Mouse (Mus musculus): Measurements from ENCODE around the gene Hcn1. TPM values are rescaled to one million over a fixed set of nuclear protein-coding genes. Genes with fewer than 3 reads are reported as not detected.
A peak's percentile ranks its signal among the peaks of the same experiment; 100 is the strongest.

The Hcn1 gene
- polyA plus RNA-seq, 1 experiment from 2014 or later = 0.05 TPM

DNA sequence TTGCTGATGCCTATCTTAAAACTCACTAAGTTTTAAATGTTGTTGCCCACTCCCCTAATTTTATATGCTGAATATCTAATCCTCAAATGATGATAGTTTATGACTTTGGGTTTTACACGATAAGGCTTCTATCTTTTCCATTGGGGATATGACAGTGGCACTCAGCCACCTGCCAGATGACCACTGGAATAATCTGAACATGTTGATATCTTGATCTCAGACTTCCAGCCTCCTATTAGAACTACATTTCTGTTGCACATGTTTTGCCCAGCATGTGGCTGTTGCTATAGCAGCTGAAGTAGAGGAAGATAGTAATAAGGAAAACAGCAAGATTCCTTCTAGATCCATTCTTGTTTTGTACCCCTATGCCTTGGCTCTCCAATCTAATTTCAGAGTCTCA, 336.6 kb downstream of the Hcn1 start:
- H3K36me3 ChIP-seq = no peaks in the 10 kb centered on the region
- H3K27me3 ChIP-seq (replicated peaks) = no peaks in the 10 kb centered on the region
- no peaks in the 10 kb centered on the region for H3K9me3 ChIP-seq
- H3K4me2 ChIP-seq (replicated peaks) = no peak overlapping the region
- no peak for ATAC-seq
- H3K9ac ChIP-seq = no peak overlapping the region
- no peaks in the 10 kb centered on the region for H3K4me1 ChIP-seq (replicated peaks)
- no peak overlapping the region for H3K27ac ChIP-seq
- 84% methylated on average over 1 of the region's 1 CpGs for WGBS
- H3K4me3 ChIP-seq (replicated peaks) = no peak overlapping the region

DNA sequence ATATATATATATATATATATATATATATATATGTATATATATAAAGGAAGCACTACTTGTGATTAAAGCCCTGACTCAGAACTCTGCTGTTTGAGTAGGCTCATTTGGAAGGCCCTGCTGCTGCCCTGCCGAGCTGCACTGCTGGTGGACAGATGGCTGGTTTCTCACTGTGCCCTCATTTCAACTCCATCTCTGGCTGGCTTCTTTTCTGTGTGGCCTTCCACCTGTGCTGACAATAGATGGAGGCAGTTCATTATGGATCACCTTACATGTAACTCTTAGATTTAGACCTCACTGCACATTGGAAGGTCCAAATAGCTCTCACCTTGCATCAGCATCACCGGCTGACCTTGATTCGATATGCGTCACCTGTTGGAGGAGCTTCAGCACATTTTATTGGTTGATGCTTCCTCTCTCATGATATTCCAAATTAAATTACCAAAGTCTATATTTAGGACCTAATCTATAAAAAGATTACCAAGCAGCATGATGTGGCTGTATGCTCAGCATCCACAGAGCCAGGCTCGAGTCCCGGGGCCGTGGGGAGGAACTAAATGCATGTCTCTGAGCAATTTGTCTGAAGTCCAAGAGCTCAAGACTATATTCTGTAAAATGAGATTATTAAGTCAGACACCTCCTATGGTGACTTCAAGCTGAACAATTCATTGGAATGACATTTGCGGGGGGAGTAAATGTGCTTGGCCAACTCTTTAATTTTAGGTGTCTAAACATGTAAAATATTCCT, 338.6 kb downstream of the Hcn1 start:
- H3K9ac ChIP-seq = no peak overlapping the region
- no peaks in the 10 kb centered on the region for H3K36me3 ChIP-seq
- ATAC-seq = no peak
- H3K27ac ChIP-seq = no peak overlapping the region
- no peaks in the 10 kb centered on the region for H3K27me3 ChIP-seq (replicated peaks)
- H3K4me3 ChIP-seq (replicated peaks) = no peak overlapping the region
- H3K9me3 ChIP-seq = no peaks in the 10 kb centered on the region
- no peaks in the 10 kb centered on the region for H3K4me1 ChIP-seq (replicated peaks)
- no peak overlapping the region for H3K4me2 ChIP-seq (replicated peaks)
- WGBS = 90% methylated on average over 8 of the region's 8 CpGs

DNA sequence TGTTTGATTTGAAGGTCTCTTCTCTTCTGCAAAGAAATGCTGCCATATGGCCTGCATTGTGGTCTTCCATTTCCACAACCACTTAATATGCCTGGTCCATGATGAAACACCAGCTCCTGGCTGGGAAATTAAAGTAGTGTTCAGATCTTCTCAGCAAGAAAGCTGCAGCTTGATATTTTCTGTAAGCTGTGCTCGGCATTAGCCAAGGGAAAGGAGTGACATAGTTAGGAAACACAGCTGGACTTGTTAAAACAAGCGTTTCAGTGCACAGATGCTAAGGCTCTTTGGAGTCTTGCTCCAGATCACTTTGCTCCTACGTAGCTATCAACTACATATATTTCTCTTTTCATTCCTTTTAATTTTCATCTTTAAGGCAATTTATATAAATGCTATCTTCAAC, 344.7 kb downstream of the Hcn1 start:
- 66% methylated on average over 3 of the region's 3 CpGs for WGBS
- Histone ChIP-seq H3K9ac (no peak overlapping the region), H3K4me3 (replicated peaks) (no peak overlapping the region), H3K4me1 (replicated peaks) (no peaks in the 10 kb centered on the region), H3K9me3 (no peaks in the 10 kb centered on the region), H3K27ac (no peak overlapping the region), H3K4me2 (replicated peaks) (no peak overlapping the region), H3K36me3 (no peaks in the 10 kb centered on the region), H3K27me3 (replicated peaks) (no peaks in the 10 kb centered on the region)
- ATAC-seq = no peak

DNA sequence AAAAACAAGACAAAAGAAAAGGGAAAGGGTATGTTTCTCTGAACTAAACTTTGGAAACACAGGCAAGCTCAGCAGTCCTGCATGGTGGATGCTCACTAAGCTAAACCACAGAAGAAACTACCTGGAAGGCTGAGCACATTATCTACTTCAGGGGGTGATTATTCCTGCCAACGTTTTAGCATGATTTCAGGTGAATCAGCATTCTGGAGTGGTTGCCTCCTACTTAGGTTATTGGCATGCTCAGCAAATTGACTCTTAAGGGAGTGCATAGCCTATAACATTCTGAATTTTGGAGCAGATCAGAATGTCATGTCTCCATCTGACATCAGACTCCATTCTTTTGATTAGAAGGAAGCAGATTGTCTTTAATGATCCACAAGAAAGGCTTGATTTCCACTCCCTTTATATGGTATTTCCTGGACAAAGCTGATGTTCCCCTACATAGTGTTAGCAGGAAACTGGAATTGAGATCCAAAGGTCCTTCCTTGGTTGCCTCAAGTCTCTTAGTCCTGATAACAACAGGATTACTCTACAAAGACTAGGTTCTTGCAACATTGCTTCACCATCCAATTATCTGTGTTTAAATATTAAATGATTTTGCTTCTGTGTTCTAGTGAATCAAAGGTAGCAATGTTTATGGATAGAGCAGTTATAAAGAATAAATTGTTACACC, 345.7 kb downstream of the Hcn1 start:
- 59% methylated on average over 1 of the region's 1 CpGs for WGBS
- Histone ChIP-seq H3K9ac (no peak overlapping the region), H3K4me2 (replicated peaks) (no peak overlapping the region), H3K4me3 (replicated peaks) (no peak overlapping the region), H3K9me3 (no peaks in the 10 kb centered on the region), H3K4me1 (replicated peaks) (no peaks in the 10 kb centered on the region), H3K36me3 (no peaks in the 10 kb centered on the region), H3K27ac (no peak overlapping the region), H3K27me3 (replicated peaks) (no peaks in the 10 kb centered on the region)
- peak; percentile 62; the same call in 1 of the 2 replicates for ATAC-seq

DNA sequence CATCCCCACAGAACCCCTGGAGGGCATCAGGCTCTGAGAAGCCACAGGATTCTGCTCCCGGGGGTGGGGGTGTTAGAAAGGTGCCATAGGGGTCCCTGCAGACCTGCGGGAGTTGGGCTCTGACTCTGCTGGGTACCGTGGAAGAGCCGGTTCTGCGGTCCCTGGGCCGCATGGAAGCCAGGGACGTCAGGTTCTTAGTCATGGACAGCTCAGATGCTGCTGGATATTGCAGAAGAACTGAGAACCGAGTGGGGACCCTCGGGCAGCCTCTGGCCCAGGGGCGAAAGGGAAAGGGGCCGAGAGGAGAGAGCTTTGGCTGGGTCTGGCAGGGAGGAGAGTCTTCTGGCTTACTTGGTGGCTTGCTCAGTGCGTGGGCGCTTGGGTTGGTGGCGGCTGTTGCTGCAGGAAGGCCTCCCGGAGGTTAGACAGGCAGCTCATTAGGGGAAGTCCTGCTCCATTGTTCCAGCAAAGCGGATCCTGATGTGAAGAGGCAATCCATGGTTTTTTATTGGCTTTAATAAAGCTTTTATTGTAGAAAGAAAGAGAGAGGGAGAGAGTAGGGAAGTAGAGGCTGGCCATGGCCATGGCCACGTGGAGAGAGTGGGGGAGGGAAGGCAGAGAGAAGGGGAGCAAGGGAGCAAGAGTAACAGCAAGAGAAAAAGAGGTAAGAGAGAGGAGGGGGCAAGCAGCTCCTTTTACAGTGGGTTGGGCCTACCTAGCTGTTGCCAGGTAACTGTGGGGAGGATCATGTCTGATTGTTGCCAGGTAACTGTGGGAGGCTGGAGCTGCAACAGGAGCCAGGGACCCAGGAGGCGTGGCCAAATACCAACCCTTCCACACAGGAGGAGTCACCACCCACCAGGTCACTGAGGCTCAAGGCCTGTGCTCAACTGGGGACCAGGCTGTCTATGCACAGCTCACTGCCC, 356.6 kb downstream of the Hcn1 start:
- Histone ChIP-seq H3K4me2 (replicated peaks) (peak overlapping the region; percentile 43), H3K36me3 (no peaks in the 10 kb centered on the region), H3K4me3 (replicated peaks) (no peak overlapping the region), H3K27ac (no peak overlapping the region), H3K27me3 (replicated peaks) (no peaks in the 10 kb centered on the region), H3K9me3 (no peaks in the 10 kb centered on the region), H3K9ac (no peak overlapping the region), H3K4me1 (replicated peaks) (no peaks in the 10 kb centered on the region)
- ATAC-seq = peak; percentile 86
- 7% methylated on average over 18 of the region's 18 CpGs for WGBS

DNA sequence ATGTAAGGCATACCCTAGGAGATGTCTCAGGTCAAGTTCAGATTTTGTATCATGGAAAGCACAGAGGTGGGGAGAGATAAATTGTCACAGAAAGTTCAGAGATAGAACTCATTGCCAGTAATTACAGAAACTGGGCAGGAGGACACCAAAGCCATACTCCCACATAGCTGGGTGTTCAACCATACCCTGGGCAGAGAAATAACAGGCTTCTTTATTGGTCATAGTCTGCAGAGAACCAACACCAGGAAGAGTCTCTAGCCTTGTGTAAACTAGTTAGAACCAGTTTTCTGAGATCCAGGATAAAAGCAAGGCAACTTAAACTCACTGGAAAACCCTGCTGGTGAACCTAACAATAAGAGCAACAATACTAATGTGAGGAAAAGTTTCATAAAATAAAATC, 362.5 kb downstream of the Hcn1 start:
- no peaks in the 10 kb centered on the region for H3K27me3 ChIP-seq (replicated peaks)
- H3K4me3 ChIP-seq (replicated peaks) = no peak overlapping the region
- no peaks in the 10 kb centered on the region for H3K36me3 ChIP-seq
- H3K9ac ChIP-seq = no peak overlapping the region
- H3K27ac ChIP-seq = no peak overlapping the region
- no peak for ATAC-seq
- H3K9me3 ChIP-seq = no peaks in the 10 kb centered on the region
- H3K4me2 ChIP-seq (replicated peaks) = no peak overlapping the region
- no peaks in the 10 kb centered on the region for H3K4me1 ChIP-seq (replicated peaks)

DNA sequence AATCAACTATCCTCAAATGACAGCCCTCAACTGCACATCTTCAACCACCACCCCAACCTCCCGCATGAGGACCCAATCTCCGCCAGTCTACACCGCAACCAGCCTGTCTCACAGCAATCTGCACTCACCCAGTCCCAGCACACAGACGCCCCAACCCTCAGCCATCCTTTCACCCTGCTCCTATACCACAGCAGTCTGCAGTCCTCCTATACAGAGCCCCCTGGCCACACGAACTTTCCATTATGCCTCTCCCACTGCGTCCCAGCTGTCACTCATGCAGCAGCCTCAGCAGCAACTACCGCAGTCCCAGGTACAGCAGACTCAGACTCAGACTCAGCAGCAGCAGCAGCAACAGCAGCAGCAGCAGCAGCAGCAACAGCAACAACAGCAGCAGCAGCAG, 373.3 kb downstream of the Hcn1 start:
- WGBS = 75% methylated on average over 7 of the region's 7 CpGs

DNA sequence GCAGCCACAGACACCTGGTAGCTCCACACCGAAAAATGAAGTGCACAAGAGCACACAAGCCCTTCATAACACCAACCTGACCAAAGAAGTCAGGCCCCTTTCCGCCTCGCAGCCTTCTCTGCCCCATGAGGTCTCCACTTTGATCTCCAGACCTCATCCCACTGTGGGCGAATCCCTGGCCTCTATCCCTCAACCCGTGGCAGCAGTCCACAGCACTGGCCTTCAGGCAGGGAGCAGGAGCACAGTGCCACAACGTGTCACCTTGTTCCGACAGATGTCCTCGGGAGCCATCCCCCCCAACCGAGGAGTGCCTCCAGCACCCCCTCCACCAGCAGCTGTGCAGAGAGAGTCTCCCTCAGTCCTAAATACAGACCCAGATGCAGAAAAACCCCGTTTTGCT, 373.7 kb downstream of the Hcn1 start:
- Histone ChIP-seq H3K9ac (no peak overlapping the region), H3K27ac (no peak overlapping the region), H3K4me3 (replicated peaks) (no peak overlapping the region), H3K36me3 (no peaks in the 10 kb centered on the region), H3K9me3 (no peaks in the 10 kb centered on the region), H3K4me1 (replicated peaks) (no peaks in the 10 kb centered on the region), H3K27me3 (replicated peaks) (no peaks in the 10 kb centered on the region), H3K4me2 (replicated peaks) (no peak overlapping the region)
- WGBS = 55% methylated on average over 10 of the region's 10 CpGs
- no peak for ATAC-seq

More for the DNA sequence above, 373.3 kb downstream of the Hcn1 start:
- Histone ChIP-seq H3K9me3 (no peaks in the 10 kb centered on the region), H3K4me3 (replicated peaks) (no peak overlapping the region), H3K4me1 (replicated peaks) (no peaks in the 10 kb centered on the region), H3K4me2 (replicated peaks) (no peak overlapping the region), H3K9ac (no peak overlapping the region), H3K27me3 (replicated peaks) (no peaks in the 10 kb centered on the region), H3K36me3 (no peaks in the 10 kb centered on the region), H3K27ac (no peak overlapping the region)
- ATAC-seq = no peak

DNA sequence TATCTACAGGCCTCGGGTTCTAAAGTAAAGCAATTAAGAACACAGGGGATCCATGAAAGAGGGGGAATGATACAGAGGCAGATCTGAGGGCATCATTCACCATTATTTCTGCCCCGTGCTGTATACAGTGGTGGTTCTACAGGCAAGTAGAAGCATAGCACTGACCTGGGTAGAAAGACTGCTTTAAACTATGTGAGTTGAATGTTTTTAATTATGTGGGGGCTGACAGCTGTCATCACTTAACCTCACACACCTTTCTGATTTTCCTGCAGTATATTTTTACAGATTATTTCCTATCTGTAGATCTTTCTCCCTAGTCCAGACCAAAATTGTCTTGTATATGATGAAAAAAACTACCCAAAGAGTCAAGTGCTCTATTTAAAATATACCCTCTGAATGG, 382.2 kb downstream of the Hcn1 start:
- ATAC-seq = no peak
- WGBS = 73% methylated on average over 2 of the region's 2 CpGs

DNA sequence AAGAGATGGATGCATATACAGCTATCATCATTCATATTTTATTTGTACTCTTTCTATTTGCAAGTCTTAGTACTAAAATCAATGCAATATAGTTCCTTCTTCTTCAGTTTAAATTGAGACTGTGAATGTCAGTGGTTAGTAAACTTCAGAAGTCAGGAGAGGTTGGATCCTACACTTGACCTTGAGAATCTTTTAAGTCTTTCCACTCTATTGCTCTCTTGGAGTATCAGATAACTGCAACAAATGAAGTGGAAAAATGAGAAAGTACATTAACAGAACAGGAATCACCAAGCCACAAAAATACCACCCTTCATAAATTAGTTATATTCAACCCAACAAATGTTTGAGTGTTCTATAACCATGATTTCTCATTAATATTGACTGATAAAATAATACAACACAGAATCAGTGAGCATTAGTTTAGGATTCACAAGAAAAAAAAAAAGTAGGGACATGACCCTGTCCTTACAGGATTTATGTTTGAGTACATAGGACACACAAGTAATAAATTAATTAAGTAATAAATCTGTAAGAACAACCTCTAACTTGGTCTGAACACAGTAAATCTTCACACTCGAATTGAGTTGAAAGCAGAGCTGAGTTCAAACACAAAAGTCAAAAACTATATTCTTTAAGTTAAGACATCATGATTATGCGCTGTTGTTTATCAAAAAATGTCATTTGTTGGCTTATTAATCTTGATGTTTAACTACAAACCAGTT, 397.8 kb downstream of the Hcn1 start:
- no peaks in the 10 kb centered on the region for H3K4me1 ChIP-seq (replicated peaks)
- no peaks in the 10 kb centered on the region for H3K36me3 ChIP-seq
- 71% methylated on average over 2 of the region's 2 CpGs for WGBS
- no peak for ATAC-seq
- H3K9me3 ChIP-seq = no peaks in the 10 kb centered on the region
- no peak overlapping the region for H3K4me2 ChIP-seq (replicated peaks)
- no peak overlapping the region for H3K4me3 ChIP-seq (replicated peaks)
- H3K27ac ChIP-seq = no peak overlapping the region
- H3K9ac ChIP-seq = no peak overlapping the region
- no peaks in the 10 kb centered on the region for H3K27me3 ChIP-seq (replicated peaks)

More for the DNA sequence above, 382.2 kb downstream of the Hcn1 start:
- Histone ChIP-seq H3K9me3 (no peaks in the 10 kb centered on the region), H3K9ac (no peak overlapping the region), H3K27ac (no peak overlapping the region), H3K4me3 (replicated peaks) (no peak overlapping the region), H3K4me2 (replicated peaks) (no peak overlapping the region), H3K36me3 (no peaks in the 10 kb centered on the region), H3K4me1 (replicated peaks) (no peaks in the 10 kb centered on the region), H3K27me3 (replicated peaks) (no peaks in the 10 kb centered on the region)

DNA sequence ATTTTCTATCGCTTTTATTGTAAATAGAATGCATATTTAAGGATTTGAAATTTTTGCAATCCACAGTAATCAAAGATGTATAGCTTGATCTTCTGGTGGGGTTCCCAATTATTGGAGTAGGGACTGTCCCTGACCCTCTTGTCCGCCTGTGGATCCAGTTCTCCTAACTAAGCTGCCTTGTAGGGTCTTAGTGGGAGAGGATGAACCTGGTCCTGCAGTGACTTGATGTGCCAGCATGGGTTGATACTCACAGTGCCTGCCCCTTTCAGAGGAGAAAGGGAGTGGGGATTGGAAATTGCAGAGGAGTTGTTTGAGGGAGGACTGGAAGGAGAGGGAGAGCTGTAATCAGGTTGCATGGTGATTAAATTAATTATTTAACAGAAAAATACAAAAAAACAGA, 398.4 kb downstream of the Hcn1 start:
- no peaks in the 10 kb centered on the region for H3K4me1 ChIP-seq (replicated peaks)
- H3K27ac ChIP-seq = no peak overlapping the region
- no peak for ATAC-seq
- 75% methylated on average over 2 of the region's 2 CpGs for WGBS
- H3K9me3 ChIP-seq = no peaks in the 10 kb centered on the region
- no peak overlapping the region for H3K9ac ChIP-seq
- H3K27me3 ChIP-seq (replicated peaks) = no peaks in the 10 kb centered on the region
- no peak overlapping the region for H3K4me3 ChIP-seq (replicated peaks)
- H3K36me3 ChIP-seq = no peaks in the 10 kb centered on the region
- no peak overlapping the region for H3K4me2 ChIP-seq (replicated peaks)

DNA sequence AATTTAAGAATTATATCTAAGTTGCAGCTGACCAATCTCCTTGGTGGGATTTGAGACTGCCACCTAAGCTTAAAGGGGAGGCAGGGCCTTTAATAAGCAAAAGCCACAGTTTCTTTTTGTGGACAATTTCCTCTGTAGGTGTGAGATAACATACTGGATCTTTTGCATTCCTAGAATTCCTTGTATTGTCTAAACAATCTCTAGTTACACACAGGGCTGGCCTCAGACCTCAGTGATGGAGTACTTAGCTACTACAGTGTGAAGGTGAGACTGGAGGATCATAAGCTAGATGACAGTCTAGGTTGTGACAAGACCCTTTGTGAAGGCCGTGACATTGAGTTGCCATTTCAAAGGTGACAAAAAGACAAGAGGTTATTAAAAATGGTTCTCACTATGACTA, 419.1 kb downstream of the Hcn1 start:
- H3K27ac ChIP-seq = no peak overlapping the region
- H3K4me2 ChIP-seq (replicated peaks) = no peak overlapping the region
- 78% methylated on average over 1 of the region's 1 CpGs for WGBS
- no peaks in the 10 kb centered on the region for H3K36me3 ChIP-seq
- no peaks in the 10 kb centered on the region for H3K27me3 ChIP-seq (replicated peaks)
- H3K4me1 ChIP-seq (replicated peaks) = no peaks in the 10 kb centered on the region
- H3K9me3 ChIP-seq = no peaks in the 10 kb centered on the region
- no peak for ATAC-seq
- no peak overlapping the region for H3K9ac ChIP-seq
- H3K4me3 ChIP-seq (replicated peaks) = no peak overlapping the region
